Mouse (Mus musculus): ENCODE data around the gene Abca1. TPM values are rescaled to one million over a fixed set of nuclear protein-coding genes. Genes with fewer than 3 reads are reported as not detected.

The Abca1 gene
- total and polyA plus RNA-seq, 2 experiments, result 21.0 to 65.4 TPM

GRCm38 (mm10) chr4:53078793-53079310 is 80.8 kb downstream of the Abca1 start:
- TF ChIP-seq CTCF (IDR thresholded peaks at IDR 0.05; ENCODE audit: low read depth, low read length) (no peak), POLR2A (IDR thresholded peaks at IDR 0.05; ENCODE audit: extremely low read depth, insufficient read depth, low read length) (no peak)
- DNase-seq (ENCODE audit: extremely low read depth, low read depth, low spot score), result no peak
- H3K79me2 ChIP-seq (ENCODE audit: control insufficient read depth, insufficient read depth, low read length), result no peaks in the 10 kb centered on the region; the same call in 1 of the 2 replicates
- H3K4me3 ChIP-seq (ENCODE audit: insufficient read depth, low read depth, low read length), result no peak overlapping the region
- peaks cover 10% of the 10 kb centered on the region for H3K4me1 ChIP-seq (ENCODE audit: control insufficient read depth, insufficient read depth, low read length)
- 86% methylated on average over 2 of the region's 2 CpGs for WGBS
- H3K27ac ChIP-seq (replicated peaks; ENCODE audit: insufficient read depth, low read depth, low read length), result no peak overlapping the region
- H3K9ac ChIP-seq (ENCODE audit: low read depth, low read length), result no peak overlapping the region
- H3K27me3 ChIP-seq (ENCODE audit: control insufficient read depth, insufficient read depth, low read length), result no peaks in the 10 kb centered on the region
- peaks cover 90% of the 10 kb centered on the region for H3K36me3 ChIP-seq (ENCODE audit: control insufficient read depth, insufficient read depth, low read length)

DNA sequence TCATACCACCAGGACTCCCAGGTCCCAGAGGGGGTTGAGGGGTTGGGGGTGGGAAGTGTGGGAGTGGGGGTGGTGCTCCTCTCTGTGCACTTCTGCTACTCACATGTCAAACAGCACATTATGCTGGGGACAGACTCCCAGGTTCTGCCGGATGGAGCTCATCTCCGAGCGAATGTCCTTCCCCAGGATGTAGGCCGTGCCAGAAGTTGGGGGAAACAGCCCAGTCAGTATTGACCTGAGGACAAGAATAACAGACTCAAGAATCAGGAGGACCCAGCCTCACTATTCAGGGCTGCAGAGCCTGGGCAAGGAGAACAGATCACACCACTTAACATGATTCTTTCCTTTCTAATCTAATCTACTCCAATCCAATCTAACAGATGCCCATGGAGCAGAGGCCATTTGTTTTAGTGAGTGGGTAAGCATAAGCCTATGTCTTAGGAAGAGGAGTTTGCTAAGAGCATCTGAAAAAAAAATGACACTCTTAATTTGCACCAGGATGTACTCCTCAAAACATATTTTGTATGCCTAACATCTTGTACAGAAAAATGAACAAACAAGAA is 82.8 kb downstream of the Abca1 start:
- peaks cover 87% of the 10 kb centered on the region for H3K36me3 ChIP-seq (ENCODE audit: control insufficient read depth, insufficient read depth, low read length)
- DNase-seq (ENCODE audit: extremely low read depth, low read depth, low spot score), result no peak
- H3K4me1 ChIP-seq (ENCODE audit: control insufficient read depth, insufficient read depth, low read length), result peaks cover 20% of the 10 kb centered on the region
- no peak overlapping the region for H3K27ac ChIP-seq (replicated peaks; ENCODE audit: insufficient read depth, low read depth, low read length)
- no peak overlapping the region for H3K4me3 ChIP-seq (ENCODE audit: insufficient read depth, low read depth, low read length)
- H3K79me2 ChIP-seq (ENCODE audit: control insufficient read depth, insufficient read depth, low read length), result peaks cover 5% of the 10 kb centered on the region; the same call in 1 of the 2 replicates
- TF ChIP-seq CTCF (IDR thresholded peaks at IDR 0.05; ENCODE audit: low read depth, low read length) (no peak), POLR2A (IDR thresholded peaks at IDR 0.05; ENCODE audit: extremely low read depth, insufficient read depth, low read length) (no peak)
- 91% methylated on average over 4 of the region's 4 CpGs for WGBS
- no peaks in the 10 kb centered on the region for H3K27me3 ChIP-seq (ENCODE audit: control insufficient read depth, insufficient read depth, low read length)
- H3K9ac ChIP-seq (ENCODE audit: low read depth, low read length), result no peak overlapping the region

DNA sequence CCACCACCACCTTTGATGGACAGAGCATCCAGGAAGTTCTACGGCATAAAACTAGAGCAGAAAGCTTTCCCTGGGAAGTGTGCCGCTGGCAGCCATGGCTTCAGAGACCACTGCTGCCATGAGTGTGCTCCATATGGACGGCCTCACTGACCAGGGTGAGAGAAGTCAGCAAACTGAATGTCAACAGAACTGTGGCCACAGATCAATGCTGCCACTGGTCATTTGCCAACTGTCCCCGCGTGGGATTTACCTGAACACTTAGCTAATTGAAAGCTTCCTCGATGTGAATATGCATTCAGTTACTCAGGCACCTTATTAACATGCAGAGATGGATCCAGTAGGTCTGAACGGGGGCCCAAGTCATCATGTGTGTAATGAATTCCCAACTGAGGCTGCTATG is 86.7 kb downstream of the Abca1 start:
- Histone ChIP-seq H3K4me3 (ENCODE audit: insufficient read depth, low read depth, low read length) (no peak overlapping the region), H3K27me3 (ENCODE audit: control insufficient read depth, insufficient read depth, low read length) (no peaks in the 10 kb centered on the region), H3K36me3 (ENCODE audit: control insufficient read depth, insufficient read depth, low read length) (peaks cover 90% of the 10 kb centered on the region), H3K79me2 (ENCODE audit: control insufficient read depth, insufficient read depth, low read length) (peaks cover 5% of the 10 kb centered on the region; the same call in 1 of the 2 replicates), H3K9ac (ENCODE audit: low read depth, low read length) (peak overlapping the region; percentile 5; the same call in 1 of the 2 replicates), H3K27ac (replicated peaks; ENCODE audit: insufficient read depth, low read depth, low read length) (peak overlapping the region; percentile 41), H3K4me1 (ENCODE audit: control insufficient read depth, insufficient read depth, low read length) (peaks cover 16% of the 10 kb centered on the region)
- TF ChIP-seq POLR2A (IDR thresholded peaks at IDR 0.05; ENCODE audit: extremely low read depth, insufficient read depth, low read length) (no peak), CTCF (IDR thresholded peaks at IDR 0.05; ENCODE audit: low read depth, low read length) (no peak)
- peak; percentile 78 for DNase-seq (ENCODE audit: extremely low read depth, low read depth, low spot score)
- WGBS, result 30% methylated on average over 7 of the region's 7 CpGs

GRCm38 (mm10) chr4:53062301-53063008 is 97.2 kb downstream of the Abca1 start:
- DNase-seq (ENCODE audit: extremely low read depth, low read depth, low spot score), result no peak
- no peaks in the 10 kb centered on the region for H3K27me3 ChIP-seq (ENCODE audit: control insufficient read depth, insufficient read depth, low read length)
- 90% methylated on average over 7 of the region's 7 CpGs for WGBS

GRCm38 (mm10) chr4:53046238-53047022 is 113.3 kb downstream of the Abca1 start:
- Histone ChIP-seq H3K79me2 (ENCODE audit: control insufficient read depth, insufficient read depth, low read length) (no peaks in the 10 kb centered on the region), H3K9ac (ENCODE audit: low read depth, low read length) (no peak overlapping the region), H3K27me3 (ENCODE audit: control insufficient read depth, insufficient read depth, low read length) (no peaks in the 10 kb centered on the region), H3K4me1 (ENCODE audit: control insufficient read depth, insufficient read depth, low read length) (no peaks in the 10 kb centered on the region), H3K4me3 (ENCODE audit: insufficient read depth, low read depth, low read length) (no peak overlapping the region), H3K27ac (replicated peaks; ENCODE audit: insufficient read depth, low read depth, low read length) (no peak overlapping the region), H3K36me3 (ENCODE audit: control insufficient read depth, insufficient read depth, low read length) (peaks cover 88% of the 10 kb centered on the region)
- WGBS, result 62% methylated on average over 9 of the region's 9 CpGs
- DNase-seq (ENCODE audit: extremely low read depth, low read depth, low spot score), result peak; percentile 74
- TF ChIP-seq POLR2A (IDR thresholded peaks at IDR 0.05; ENCODE audit: extremely low read depth, insufficient read depth, low read length) (no peak), CTCF (IDR thresholded peaks at IDR 0.05; ENCODE audit: low read depth, low read length) (no peak)

More at GRCm38 (mm10) chr4:53062301-53063008, 97.2 kb downstream of the Abca1 start:
- peaks cover 85% of the 10 kb centered on the region for H3K36me3 ChIP-seq (ENCODE audit: control insufficient read depth, insufficient read depth, low read length)
- TF ChIP-seq CTCF (IDR thresholded peaks at IDR 0.05; ENCODE audit: low read depth, low read length) (no peak), POLR2A (IDR thresholded peaks at IDR 0.05; ENCODE audit: extremely low read depth, insufficient read depth, low read length) (no peak)
- H3K4me3 ChIP-seq (ENCODE audit: insufficient read depth, low read depth, low read length), result no peak overlapping the region
- no peaks in the 10 kb centered on the region for H3K79me2 ChIP-seq (ENCODE audit: control insufficient read depth, insufficient read depth, low read length)
- no peaks in the 10 kb centered on the region for H3K4me1 ChIP-seq (ENCODE audit: control insufficient read depth, insufficient read depth, low read length)
- no peak overlapping the region for H3K27ac ChIP-seq (replicated peaks; ENCODE audit: insufficient read depth, low read depth, low read length)
- no peak overlapping the region for H3K9ac ChIP-seq (ENCODE audit: low read depth, low read length)
